Mouse (Mus musculus): ENCODE measurements at regions not wholly inside any gene's neighbourhood (a gene's known extent, or its start where the extent isn't known, plus 50 kb on each side); places are given as distances from the start of the nearest gene placed in this dataset.

GRCm38 (mm10) chr6:50885031-50885430 lies 230.8 kb upstream of the Npvf start:
- TF ChIP-seq ZNF384 (IDR thresholded peaks at IDR 0.05; ENCODE audit: low read depth, low read length): no peak
- TF ChIP-seq EP300 (IDR thresholded peaks at IDR 0.05; ENCODE audit: low read length): no peak
